Mouse (Mus musculus): ENCODE data around the gene Unc5b. TPM values are rescaled to one million over a fixed set of nuclear protein-coding genes. Genes with fewer than 3 reads are reported as not detected.
"Not testable (repeated sequence)": the region's sequence is repeated elsewhere in the genome, so short reads cannot be mapped to it uniquely, and the experiment has no call there.

Unc5b gene
- total RNA-seq (2014; rRNA removed) (8.5 and 15.9 TPM in 2 replicates), polyA plus RNA-seq (2015; fragmentation: Nextera tagmentation; extraction: Ambion mirVana) (1.1 and 1.6 TPM in 2 replicates)

GRCm38 (mm10) chr10:60831379-60831778 lies at the start of gene Unc5b:
TSS of gene Unc5b (minus strand) at chr10:60831581.
- H3K27me3 ChIP-seq (ENCODE audit: insufficient read depth, low read length), result peaks cover 37% of the 10 kb centered on the region
- WGBS, result under 1% methylated on average over 35 of the region's 53 CpGs
- peak; percentile 90 for DNase-seq

GRCm38 (mm10) chr10:60879817-60880216 lies 48.4 kb upstream of the Unc5b start:
- H3K27ac ChIP-seq (ENCODE audit: low read depth, low read length), result no peak overlapping the region
- H3K4me1 ChIP-seq (ENCODE audit: insufficient read depth), result no peaks in the 10 kb centered on the region
- no peak overlapping the region for H3K4me3 ChIP-seq (ENCODE audit: low read depth, low read length)
- WGBS, result 92% methylated on average over 4 of the region's 4 CpGs
- no peak overlapping the region for H3K9ac ChIP-seq
- ATAC-seq (no peak), DNase-seq (no peak)
- no peaks in the 10 kb centered on the region for H3K36me3 ChIP-seq (ENCODE audit: insufficient read depth)
- no peak overlapping the region for H3K4me2 ChIP-seq (ENCODE audit: low read depth)
- no peaks in the 10 kb centered on the region for H3K9me3 ChIP-seq (ENCODE audit: low read length)
- H3K27me3 ChIP-seq (ENCODE audit: insufficient read depth, low read length), result no peaks in the 10 kb centered on the region
- no peak for TF ChIP-seq CTCF (IDR thresholded peaks at IDR 0.05; ENCODE audit: low read depth)

More at GRCm38 (mm10) chr10:60831379-60831778, at the start of gene Unc5b:
- ATAC-seq, result peak; percentile 92
- Histone ChIP-seq H3K9me3 (ENCODE audit: low read length) (no peaks in the 10 kb centered on the region), H3K4me3 (ENCODE audit: low read depth, low read length) (peak within 1 kb of the TSS; percentile 54), H3K4me1 (ENCODE audit: insufficient read depth) (0 out of 2 replicates have a peak, but pooled peaks cover 19% of the 10 kb centered on the region), H3K9ac (peak within 1 kb of the TSS; percentile 53), H3K27ac (ENCODE audit: low read depth, low read length) (peak within 1 kb of the TSS; percentile 29; the same call in 1 of the 2 replicates), H3K36me3 (ENCODE audit: insufficient read depth) (no peaks in the 10 kb centered on the region), H3K4me2 (ENCODE audit: low read depth) (peak within 1 kb of the TSS; percentile 98)
- peak; percentile 62 for TF ChIP-seq CTCF (IDR thresholded peaks at IDR 0.05; ENCODE audit: low read depth)

GRCm38 (mm10) chr10:60877075-60877474 lies 45.7 kb upstream of the Unc5b start:
- no peaks in the 10 kb centered on the region for H3K36me3 ChIP-seq (ENCODE audit: insufficient read depth)
- no peak overlapping the region for H3K9ac ChIP-seq
- no peak overlapping the region for H3K27ac ChIP-seq (ENCODE audit: low read depth, low read length)
- ATAC-seq (no peak), DNase-seq (no peak)
- no peaks in the 10 kb centered on the region for H3K4me1 ChIP-seq (ENCODE audit: insufficient read depth)
- no peaks in the 10 kb centered on the region for H3K9me3 ChIP-seq (ENCODE audit: low read length)
- WGBS, result 87% methylated on average over 5 of the region's 5 CpGs
- H3K4me3 ChIP-seq (ENCODE audit: low read depth, low read length), result no peak overlapping the region
- no peak for TF ChIP-seq CTCF (IDR thresholded peaks at IDR 0.05; ENCODE audit: low read depth)
- H3K4me2 ChIP-seq (ENCODE audit: low read depth), result no peak overlapping the region
- H3K27me3 ChIP-seq (ENCODE audit: insufficient read depth, low read length), result no peaks in the 10 kb centered on the region

GRCm38 (mm10) chr10:60875011-60875410 lies 43.6 kb upstream of the Unc5b start:
- Histone ChIP-seq H3K36me3 (ENCODE audit: insufficient read depth) (no peaks in the 10 kb centered on the region), H3K27me3 (ENCODE audit: insufficient read depth, low read length) (no peaks in the 10 kb centered on the region), H3K4me3 (ENCODE audit: low read depth, low read length) (no peak overlapping the region), H3K4me2 (ENCODE audit: low read depth) (no peak overlapping the region), H3K27ac (ENCODE audit: low read depth, low read length) (no peak overlapping the region), H3K9me3 (ENCODE audit: low read length) (no peaks in the 10 kb centered on the region), H3K4me1 (ENCODE audit: insufficient read depth) (no peaks in the 10 kb centered on the region), H3K9ac (no peak overlapping the region)
- no peak for TF ChIP-seq CTCF (IDR thresholded peaks at IDR 0.05; ENCODE audit: low read depth)
- ATAC-seq (no peak), DNase-seq (no peak)
- 89% methylated on average over 1 of the region's 1 CpGs for WGBS

DNA sequence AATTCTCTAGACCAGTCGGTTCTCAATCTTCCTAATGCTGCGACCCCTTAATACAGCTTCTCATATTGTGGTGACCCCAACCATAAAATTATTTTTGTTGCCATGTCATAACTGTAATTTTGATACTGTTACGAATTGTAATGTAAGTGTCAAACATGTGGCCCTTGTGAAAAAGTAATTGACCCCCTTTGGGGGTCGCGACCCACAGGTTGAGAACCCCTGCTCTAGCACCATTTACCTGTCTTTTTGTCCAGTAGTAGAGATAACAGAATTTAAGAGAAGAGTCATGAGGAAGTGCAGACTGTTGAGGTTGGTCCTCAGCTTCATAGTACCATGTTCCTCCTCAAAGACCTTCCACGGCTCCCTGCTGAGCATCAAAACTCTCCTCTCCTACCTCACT lies 31.9 kb upstream of the Unc5b start:
- no peaks in the 10 kb centered on the region for H3K36me3 ChIP-seq (ENCODE audit: insufficient read depth)
- H3K9ac ChIP-seq, result no peak overlapping the region
- no peak for TF ChIP-seq CTCF (IDR thresholded peaks at IDR 0.05; ENCODE audit: low read depth)
- no peaks in the 10 kb centered on the region for H3K4me1 ChIP-seq (ENCODE audit: insufficient read depth)
- H3K27me3 ChIP-seq (ENCODE audit: insufficient read depth, low read length), result no peaks in the 10 kb centered on the region
- WGBS, result 83% methylated on average over 6 of the region's 6 CpGs
- H3K27ac ChIP-seq (ENCODE audit: low read depth, low read length), result no peak overlapping the region
- ATAC-seq (no peak), DNase-seq (no peak)
- H3K9me3 ChIP-seq (ENCODE audit: low read length), result no peaks in the 10 kb centered on the region
- no peak overlapping the region for H3K4me2 ChIP-seq (ENCODE audit: low read depth)
- no peak overlapping the region for H3K4me3 ChIP-seq (ENCODE audit: low read depth, low read length)

GRCm38 (mm10) chr10:60862477-60863293 lies 31.3 kb upstream of the Unc5b start:
- no peak for DNase-seq
- Histone ChIP-seq H3K27ac (ENCODE audit: low read depth, low read length) (no peak overlapping the region), H3K36me3 (ENCODE audit: insufficient read depth) (no peaks in the 10 kb centered on the region), H3K4me1 (ENCODE audit: insufficient read depth) (no peaks in the 10 kb centered on the region), H3K9ac (no peak overlapping the region), H3K4me3 (ENCODE audit: low read depth, low read length) (no peak overlapping the region), H3K27me3 (ENCODE audit: insufficient read depth, low read length) (no peaks in the 10 kb centered on the region), H3K4me2 (ENCODE audit: low read depth) (no peak overlapping the region), H3K9me3 (ENCODE audit: low read length) (no peaks in the 10 kb centered on the region)
- 60% methylated on average over 25 of the region's 25 CpGs for WGBS
- no peak for TF ChIP-seq CTCF (IDR thresholded peaks at IDR 0.05; ENCODE audit: low read depth)
- ATAC-seq, result no peak

DNA sequence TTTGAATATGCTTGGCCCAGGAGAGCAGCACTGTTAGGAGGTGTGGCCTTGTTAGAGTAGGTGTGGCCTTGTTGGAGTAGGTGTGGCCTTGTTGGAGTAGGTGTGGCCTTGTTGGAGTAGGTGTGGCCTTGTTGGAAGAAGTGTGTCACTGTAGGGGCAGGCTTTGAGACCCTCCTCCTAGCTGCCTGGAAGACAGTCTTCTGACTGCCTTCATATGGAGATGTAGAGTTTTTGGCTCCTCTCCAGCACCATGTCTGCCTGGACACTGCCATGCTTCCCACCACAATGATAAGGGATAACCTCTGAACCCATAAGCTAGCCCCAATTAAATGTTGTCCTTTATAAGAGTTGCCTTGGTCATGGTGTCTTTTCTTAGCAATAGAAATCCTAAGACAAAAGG lies 13.9 kb upstream of the Unc5b start:
- H3K36me3 ChIP-seq (ENCODE audit: insufficient read depth); H3K4me1 ChIP-seq (ENCODE audit: insufficient read depth); H3K9me3 ChIP-seq (ENCODE audit: low read length); DNase-seq; H3K9ac ChIP-seq; H3K27me3 ChIP-seq (ENCODE audit: insufficient read depth, low read length); H3K4me3 ChIP-seq (ENCODE audit: low read depth, low read length); ATAC-seq; H3K4me2 ChIP-seq (ENCODE audit: low read depth); H3K27ac ChIP-seq (ENCODE audit: low read depth, low read length): not testable (repeated sequence)

Measured in forebrain, postnatal 0 days (tissue).